Mouse (Mus musculus) embryonic facial prominence, embryonic 14.5 days (tissue): ENCODE results near the gene Gm44511. TPM values are rescaled to one million over a fixed set of nuclear protein-coding genes. Genes with fewer than 3 reads are reported as not detected.
"Not testable (repeated sequence)": the region's sequence is repeated elsewhere in the genome, so short reads cannot be mapped to it uniquely, and the experiment has no call there.

Experiments used
- ATAC-seq: fragments of 200-750 bp; cut with Nextera tagmentation; 2 replicates; pipeline ENCODE4 v1.8.0; 2017; ENCODE audit warnings: low read depth, moderate number of reproducible peaks, moderate TSS enrichment
- DNase-seq: peaks from one replicate; pipeline ENCODE4 v3.0.0-alpha.2; 2015; ENCODE audit warnings: low spot score
- H3K27ac ChIP-seq: fragments of 300-500 bp; sonication (generic); replicated peaks from 2 replicates; pipeline ENCODE4 v1.5.1; 2014; ENCODE audit warnings: low read depth, mild to moderate bottlenecking, low read length, moderate library complexity
- H3K27me3 ChIP-seq: fragments of 300-500 bp; sonication (generic); replicated peaks from 2 replicates; pipeline ENCODE4 v1.6.1; 2014; ENCODE audit warnings: low read length; ENCODE audit not compliant: control insufficient read depth, insufficient read depth
- H3K36me3 ChIP-seq: fragments of 300-500 bp; sonication (generic); 2 replicates; pipeline ENCODE4 v1.6.1; 2014; ENCODE audit warnings: low read length, mixed read lengths; ENCODE audit not compliant: control insufficient read depth, insufficient read depth
- H3K4me1 ChIP-seq: fragments of 300-500 bp; sonication (generic); 2 replicates; pipeline ENCODE4 v1.6.1; 2014; ENCODE audit warnings: antibody characterized with exemption, low read length; ENCODE audit not compliant: control insufficient read depth, insufficient read depth
- H3K4me2 ChIP-seq: fragments of 300-500 bp; sonication (generic); 2 replicates; pipeline ENCODE4 v1.6.1; 2014; ENCODE audit warnings: low read depth, mild to moderate bottlenecking, low read length, moderate library complexity, mixed read lengths
- H3K4me3 ChIP-seq: fragments of 300-500 bp; sonication (generic); 2 replicates; pipeline ENCODE4 v1.5.1; 2014; ENCODE audit warnings: low read depth, mild to moderate bottlenecking, low read length
- H3K9ac ChIP-seq: fragments of 300-500 bp; sonication (generic); 2 replicates; pipeline ENCODE4 v1.6.1; 2014; ENCODE audit warnings: low read depth, mild to moderate bottlenecking, low read length, moderate library complexity, mixed read lengths
- H3K9me3 ChIP-seq: fragments of 300-500 bp; sonication (generic); 2 replicates; pipeline ENCODE4 v1.6.1; 2016; ENCODE audit warnings: low read length; ENCODE audit not compliant: control insufficient read depth
- WGBS: fragments of 180-500 bp; shearing (Covaris S2); extraction: QIAGEN DNeasy Blood & Tissue Kit; methylation state at CpG from one replicate; pipeline ENCODE4 v1.1.7; 2014; 5-methylcytosine and 5-hydroxymethylcytosine counted together
- polyA plus RNA-seq: library from polyadenylated mRNA; unstranded; fragments of >200 nt; fragmentation: Nextera tagmentation; extraction: Ambion mirVana; gene quantifications from 2 replicates; pipeline ENCODE4 v1.2.1, GENCODE M21; 2014

Gene Gm44511
- polyA plus RNA-seq, 1 experiment from 2014 or later: 0.42 TPM

GRCm38 (mm10) chr6:128753610-128754224 is 72.4 kb downstream of the Gm44511 start:
- not testable (repeated sequence) for H3K27ac ChIP-seq, H3K36me3 ChIP-seq, H3K9me3 ChIP-seq, H3K27me3 ChIP-seq, H3K4me1 ChIP-seq, H3K4me3 ChIP-seq, H3K9ac ChIP-seq
- peak; percentile 81 for DNase-seq
- peak overlapping the region; percentile 20; the same call in 1 of the 2 replicates for H3K4me2 ChIP-seq
- peak; percentile 97 for ATAC-seq
- 35% methylated on average over 8 of the region's 8 CpGs for WGBS

- H3K9me3 ChIP-seq, H3K4me2 ChIP-seq, H3K27ac ChIP-seq, H3K9ac ChIP-seq, H3K36me3 ChIP-seq, DNase-seq, ATAC-seq, H3K27me3 ChIP-seq, H3K4me3 ChIP-seq, H3K4me1 ChIP-seq: not testable (repeated sequence)
- 77% methylated on average over 6 of the region's 6 CpGs for WGBS
Measured at GRCm38 (mm10) chr6:128747006-128747405, 79.1 kb downstream of the Gm44511 start.

GRCm38 (mm10) chr6:128737445-128737844 is 88.7 kb downstream of the Gm44511 start:
- no peaks in the 10 kb centered on the region for H3K9me3 ChIP-seq
- ATAC-seq: no peak
- no peaks in the 10 kb centered on the region for H3K4me1 ChIP-seq
- H3K36me3 ChIP-seq: no peaks in the 10 kb centered on the region
- H3K4me2 ChIP-seq: no peak overlapping the region
- H3K4me3 ChIP-seq: no peak overlapping the region
- no peak overlapping the region for H3K9ac ChIP-seq
- no peak overlapping the region for H3K27ac ChIP-seq
- no peak for DNase-seq
- H3K27me3 ChIP-seq: no peaks in the 10 kb centered on the region
- 85% methylated on average over 7 of the region's 7 CpGs for WGBS

- Histone ChIP-seq H3K9me3 (no peaks in the 10 kb centered on the region), H3K36me3 (no peaks in the 10 kb centered on the region), H3K4me2 (no peak overlapping the region), H3K27ac (no peak overlapping the region), H3K27me3 (no peaks in the 10 kb centered on the region), H3K9ac (no peak overlapping the region), H3K4me1 (no peaks in the 10 kb centered on the region), H3K4me3 (no peak overlapping the region)
- ATAC-seq (no peak), DNase-seq (no peak)
Measured at GRCm38 (mm10) chr6:128736100-128736499, 90.0 kb downstream of the Gm44511 start.

GRCm38 (mm10) chr6:128734896-128735295 is 91.2 kb downstream of the Gm44511 start:
- DNase-seq (no peak), ATAC-seq (no peak)
- no peak overlapping the region for H3K4me2 ChIP-seq
- no peaks in the 10 kb centered on the region for H3K4me1 ChIP-seq
- no peak overlapping the region for H3K27ac ChIP-seq
- H3K9me3 ChIP-seq: no peaks in the 10 kb centered on the region
- no peak overlapping the region for H3K9ac ChIP-seq
- no peaks in the 10 kb centered on the region for H3K36me3 ChIP-seq
- no peaks in the 10 kb centered on the region for H3K27me3 ChIP-seq
- no peak overlapping the region for H3K4me3 ChIP-seq

GRCm38 (mm10) chr6:128733908-128734679 is 92.0 kb downstream of the Gm44511 start:
- H3K4me2 ChIP-seq: no peak overlapping the region
- no peak for DNase-seq
- H3K4me1 ChIP-seq: no peaks in the 10 kb centered on the region
- no peak for ATAC-seq
- no peak overlapping the region for H3K27ac ChIP-seq
- H3K4me3 ChIP-seq: no peak overlapping the region
- no peaks in the 10 kb centered on the region for H3K9me3 ChIP-seq
- WGBS: 65% methylated on average over 5 of the region's 5 CpGs
- no peaks in the 10 kb centered on the region for H3K27me3 ChIP-seq
- no peak overlapping the region for H3K9ac ChIP-seq
- H3K36me3 ChIP-seq: no peaks in the 10 kb centered on the region

- H3K27ac ChIP-seq: no peak overlapping the region
- H3K4me1 ChIP-seq: no peaks in the 10 kb centered on the region
- ATAC-seq (no peak), DNase-seq (no peak)
- 70% methylated on average over 3 of the region's 3 CpGs for WGBS
- no peak overlapping the region for H3K4me3 ChIP-seq
- H3K9ac ChIP-seq: no peak overlapping the region
- H3K27me3 ChIP-seq: no peaks in the 10 kb centered on the region
- H3K36me3 ChIP-seq: no peaks in the 10 kb centered on the region
- H3K9me3 ChIP-seq: no peaks in the 10 kb centered on the region
- no peak overlapping the region for H3K4me2 ChIP-seq
Measured at GRCm38 (mm10) chr6:128732032-128732431, 94.1 kb downstream of the Gm44511 start.
